12 mouse cellular contexts compared by ENCODE assay signal in the genomic region with DNA sequence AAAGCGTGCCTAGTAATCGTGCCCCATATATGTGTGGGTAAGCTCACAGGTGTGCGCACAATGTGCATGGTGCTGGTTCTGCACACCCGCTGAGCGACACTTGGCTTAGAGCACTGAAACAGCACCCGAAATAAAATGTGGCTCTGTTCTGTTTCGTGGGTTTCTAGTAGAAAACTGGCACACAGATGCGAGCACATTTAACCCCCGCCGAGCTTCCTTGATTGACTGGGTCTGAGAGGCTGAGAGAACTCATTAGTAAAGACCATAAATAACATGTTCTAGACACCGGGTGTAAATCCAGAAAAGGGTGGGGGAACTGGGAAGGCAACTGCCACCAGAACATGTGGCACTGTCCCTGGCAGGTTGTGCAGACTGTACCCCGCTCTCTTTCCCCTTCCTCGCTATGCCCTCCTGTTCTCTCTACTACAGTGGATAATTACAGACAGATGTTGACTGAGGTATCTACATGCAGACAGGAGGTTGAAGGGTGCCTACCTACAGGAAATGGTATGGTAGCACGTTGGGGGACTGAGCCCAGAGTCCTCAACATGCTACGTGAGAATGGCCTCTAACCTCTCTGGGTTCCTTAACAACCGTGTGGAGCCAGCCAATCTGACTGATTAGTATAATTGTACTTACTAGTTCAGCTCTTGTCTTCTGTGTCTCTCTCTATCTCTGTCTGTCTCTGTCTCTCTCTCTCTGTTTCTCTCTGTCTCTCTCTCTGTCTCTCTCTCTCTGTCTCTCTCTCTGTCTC. TPM values are rescaled to one million over a fixed set of nuclear protein-coding genes. Genes with fewer than 3 reads are reported as not detected.
DNase-seq lines count a peak whose midpoint lies in the region; ATAC-seq and TF ChIP-seq lines count a peak whose summit lies in the region.
"Had no signal": no experiment of that assay in that cellular context is flagged by ENCODE, and none has a peak within 500 bp of the region (broad histone marks: within the 10 kb centered on the region; RNA-seq: fewer than 3 reads in every experiment).

No protein-coding gene starts in this region.

- TF ChIP-seq CTCF in olfactory bulb, adult 2 months (IDR thresholded peaks at IDR 0.05; ENCODE audit: insufficient read depth, low read depth, low read length), result no peak

- ATAC-seq in granulocyte monocyte progenitor cell, adult 5-6 weeks (replicated peaks; ENCODE audit: poor library complexity, severe bottlenecking), result peak; percentile 9; the same call in 1 of the 2 replicates

- WGBS in olfactory bulb, adult 2 months, result 28% methylated on average over 16 of the region's 16 CpGs

- 0 out of 2 replicates have a peak overlapping the region, but pooled peaks have one; percentile 4 for H3K4me3 ChIP-seq in olfactory bulb, adult 2 months (ENCODE audit: insufficient read depth, low read depth, low read length)
- H3K4me3 ChIP-seq: midbrain, embryonic 12.5 days had no signal

- intact Hi-C loops in left cerebral cortex, postnatal 14 days (cut with DNase I), result no loop called here
- intact Hi-C loops in left cerebral cortex, postnatal 4 days (cut with DNase I), result no loop called here

- DNase-seq in left cerebral cortex, postnatal 14 days (ENCODE audit: low spot score in 2 of 2), result peak; percentile 37 to 76
- no peak for DNase-seq in left cerebral cortex, postnatal 4 days
- peak; percentile 24 for DNase-seq in cerebellum, adult 8-10 months
- DNase-seq in urinary bladder, postnatal 36 days (ENCODE audit: low spot score in 2 of 2), result no peak
- DNase-seq in ovary, postnatal 36 days (ENCODE audit: low spot score), result no peak
- DNase-seq: heart, adult 11 months; kidney, adult 18-20 months had no signal

- no peak overlapping the region for H3K27ac ChIP-seq in olfactory bulb, adult 2 months (ENCODE audit: insufficient read depth, low read depth, low read length)
- H3K27ac ChIP-seq: liver, embryonic 14.5 days; midbrain, embryonic 12.5 days had no signal

- H3K4me1 ChIP-seq in olfactory bulb, adult 2 months (ENCODE audit: control insufficient read depth, insufficient read depth, low read length), result peaks cover 16% of the 10 kb centered on the region
- H3K4me1 ChIP-seq: midbrain, embryonic 12.5 days had no signal

- no peak for TF ChIP-seq POLR2A in olfactory bulb, adult 2 months (IDR thresholded peaks at IDR 0.05; ENCODE audit: insufficient read depth, low read depth, low read length)

RNA-seq across cellular contexts. Expression of gene Mrgprh, which starts 3.4 kb away (rescaled TPM):
- under 1 TPM; 0.29 to 0.44 TPM for total RNA-seq in left cerebral cortex, postnatal 14 days (2021)
- not detected for total RNA-seq in left cerebral cortex, postnatal 4 days (2021)
- not detected in 2 replicates for total RNA-seq in granulocyte monocyte progenitor cell, adult 5-6 weeks (2014; fragmentation: Nextera tagmentation)
- not detected in 2 replicates for total RNA-seq in granulocyte monocyte progenitor cell, adult 5-6 weeks (2017)
- polyA plus RNA-seq in olfactory bulb, adult 2 months (2012; ENCODE audit: insufficient read depth, insufficient read length, low replicate concordance, missing spikeins), result not detected in 2 replicates
- polyA plus RNA-seq: liver, embryonic 14.5 days; midbrain, embryonic 12.5 days had no signal

RNA-seq across cellular contexts. Expression of gene Mas1, which starts 4.5 kb away (rescaled TPM):
- 10 to 100 TPM; 25.5 to 26.0 TPM for total RNA-seq in left cerebral cortex, postnatal 14 days (2021)
- total RNA-seq in left cerebral cortex, postnatal 4 days (2021), result 1 to 10 TPM; 3.4 to 9.2 TPM
- not detected in 2 replicates for total RNA-seq in granulocyte monocyte progenitor cell, adult 5-6 weeks (2014; fragmentation: Nextera tagmentation)
- not detected in 2 replicates for total RNA-seq in granulocyte monocyte progenitor cell, adult 5-6 weeks (2017)
- polyA plus RNA-seq in olfactory bulb, adult 2 months (2012; ENCODE audit: insufficient read depth, insufficient read length, low replicate concordance, missing spikeins), result not detected in 2 replicates
- total RNA-seq: adrenal gland, postnatal 4 days had no signal

RNA-seq across cellular contexts. Expression of gene Pnldc1, which starts 37.6 kb away (rescaled TPM):
- total RNA-seq in left cerebral cortex, postnatal 14 days (2021), result 1 to 10 TPM; 1.8 to 5.8 TPM
- 1 to 10 TPM; 2.5 to 3.8 TPM for total RNA-seq in left cerebral cortex, postnatal 4 days (2021)
- 1.7 and 3.5 TPM in 2 replicates for total RNA-seq in granulocyte monocyte progenitor cell, adult 5-6 weeks (2014; fragmentation: Nextera tagmentation)
- 1.6 TPM in 1 of 2 replicates, not detected in the other for total RNA-seq in granulocyte monocyte progenitor cell, adult 5-6 weeks (2017)
- polyA plus RNA-seq in olfactory bulb, adult 2 months (2012; ENCODE audit: insufficient read depth, insufficient read length, low replicate concordance, missing spikeins), result not detected in 2 replicates

RNA-seq across cellular contexts. Expression of gene Tcp1, which starts 43.0 kb away (rescaled TPM):
- 100 to 1,000 TPM; 204 to 211 TPM for total RNA-seq in left cerebral cortex, postnatal 14 days (2021)
- 100 to 1,000 TPM; 293 to 304 TPM for total RNA-seq in left cerebral cortex, postnatal 4 days (2021)
- 377 and 436 TPM in 2 replicates for total RNA-seq in granulocyte monocyte progenitor cell, adult 5-6 weeks (2014; fragmentation: Nextera tagmentation)
- total RNA-seq in granulocyte monocyte progenitor cell, adult 5-6 weeks (2017), result 932 and 1,001 TPM in 2 replicates
- polyA plus RNA-seq in olfactory bulb, adult 2 months (2012; ENCODE audit: insufficient read depth, insufficient read length, low replicate concordance, missing spikeins), result 471 TPM in 1 of 2 replicates, not detected in the other

RNA-seq across cellular contexts. Expression of gene Mrpl18, which starts 43.7 kb away (rescaled TPM):
- 10 to 100 TPM; 55.1 to 58.4 TPM for total RNA-seq in left cerebral cortex, postnatal 14 days (2021)
- total RNA-seq in left cerebral cortex, postnatal 4 days (2021), result 10 to 100 TPM; 52.2 to 54.9 TPM
- 138 and 143 TPM in 2 replicates for total RNA-seq in granulocyte monocyte progenitor cell, adult 5-6 weeks (2014; fragmentation: Nextera tagmentation)
- 190 and 222 TPM in 2 replicates for total RNA-seq in granulocyte monocyte progenitor cell, adult 5-6 weeks (2017)
- polyA plus RNA-seq in olfactory bulb, adult 2 months (2012; ENCODE audit: insufficient read depth, insufficient read length, low replicate concordance, missing spikeins), result not detected in 2 replicates

Comparison
In these comparisons a context has a peak if more than half of its experiments do, and no peak if none do; other contexts are left out.
1. DNase-seq: peak in left cerebral cortex, postnatal 14 days (2 of 2) and cerebellum, adult 8-10 months (single experiment); none in left cerebral cortex, postnatal 4 days (single experiment), urinary bladder, postnatal 36 days (0 of 2) and ovary, postnatal 36 days (single experiment).
2. RNA of gene Mas1, which starts 4.5 kb away (total RNA-seq): 25.5 to 26.0 TPM in left cerebral cortex, postnatal 14 days and 3.4 to 9.2 TPM in left cerebral cortex, postnatal 4 days; not detected in granulocyte monocyte progenitor cell, adult 5-6 weeks; every median in the first group is over 4 times any median in the second.